Mouse (Mus musculus): ENCODE results near the gene Gpr19. TPM values are rescaled to one million over a fixed set of nuclear protein-coding genes. Genes with fewer than 3 reads are reported as not detected.

The Gpr19 gene
- polyA plus RNA-seq, 1 experiment from 2014 or later: 13.6 TPM

- no peak overlapping the region for H3K4me3 ChIP-seq (ENCODE audit: low read length)
- no peak overlapping the region for H3K27ac ChIP-seq (ENCODE audit: low read length)
- H3K36me3 ChIP-seq (ENCODE audit: insufficient read depth, low read length): no peaks in the 10 kb centered on the region
- H3K9ac ChIP-seq (replicated peaks; ENCODE audit: low read length): no peak overlapping the region
- no peak for ATAC-seq (ENCODE audit: low FRiP score, low TSS enrichment)
- 78% methylated on average over 3 of the region's 3 CpGs for WGBS
- no peaks in the 10 kb centered on the region for H3K9me3 ChIP-seq (ENCODE audit: low read length)
- peaks cover 25% of the 10 kb centered on the region for H3K4me1 ChIP-seq (ENCODE audit: insufficient read depth, low read length)
- H3K27me3 ChIP-seq (ENCODE audit: insufficient read depth, low read length): no peaks in the 10 kb centered on the region
- no peak overlapping the region for H3K4me2 ChIP-seq (replicated peaks; ENCODE audit: low read depth, low read length)
These were observed 25.9 kb upstream of the Gpr19 start for GRCm38 (mm10) chr6:134924262-134924661.

DNA sequence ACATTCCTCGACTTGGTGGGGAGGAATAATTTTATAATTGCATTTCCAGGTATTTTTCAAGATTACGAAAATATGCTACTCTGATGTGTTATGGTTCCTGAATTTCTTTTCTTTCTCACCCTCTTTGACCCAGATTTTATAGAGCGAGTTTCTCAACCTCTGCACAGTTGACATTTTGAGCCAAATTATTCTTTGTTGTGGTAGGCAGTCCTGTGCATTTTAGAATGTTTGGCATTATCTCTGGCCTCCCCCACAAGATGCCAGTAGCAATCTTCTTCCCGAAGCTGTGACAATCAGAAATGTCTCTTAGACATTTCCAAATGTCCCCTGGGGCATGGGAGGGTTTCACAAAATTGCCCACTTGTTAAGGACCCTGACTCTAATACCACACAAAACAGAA lies 25.3 kb upstream of the Gpr19 start:
- Histone ChIP-seq H3K27me3 (ENCODE audit: insufficient read depth, low read length) (no peaks in the 10 kb centered on the region), H3K4me1 (ENCODE audit: insufficient read depth, low read length) (peaks cover 28% of the 10 kb centered on the region), H3K36me3 (ENCODE audit: insufficient read depth, low read length) (no peaks in the 10 kb centered on the region), H3K4me3 (ENCODE audit: low read length) (no peak overlapping the region), H3K9me3 (ENCODE audit: low read length) (no peaks in the 10 kb centered on the region), H3K27ac (ENCODE audit: low read length) (no peak overlapping the region), H3K9ac (replicated peaks; ENCODE audit: low read length) (no peak overlapping the region), H3K4me2 (replicated peaks; ENCODE audit: low read depth, low read length) (0 out of 2 replicates have a peak overlapping the region, but pooled peaks have one; percentile 5)
- no peak for ATAC-seq (ENCODE audit: low FRiP score, low TSS enrichment)
- 84% methylated on average over 4 of the region's 4 CpGs for WGBS

- Histone ChIP-seq H3K27me3 (ENCODE audit: insufficient read depth, low read length) (no peaks in the 10 kb centered on the region), H3K9ac (replicated peaks; ENCODE audit: low read length) (peak overlapping the region; percentile 27; the same call in 1 of the 2 replicates), H3K9me3 (ENCODE audit: low read length) (no peaks in the 10 kb centered on the region), H3K4me3 (ENCODE audit: low read length) (peak overlapping the region; percentile 97), H3K27ac (ENCODE audit: low read length) (no peak overlapping the region), H3K4me1 (ENCODE audit: insufficient read depth, low read length) (peaks cover 29% of the 10 kb centered on the region), H3K4me2 (replicated peaks; ENCODE audit: low read depth, low read length) (peak overlapping the region; percentile 97), H3K36me3 (ENCODE audit: insufficient read depth, low read length) (no peaks in the 10 kb centered on the region)
- ATAC-seq (ENCODE audit: low FRiP score, low TSS enrichment): no peak
- 57% methylated on average over 9 of the region's 9 CpGs for WGBS
These were observed 24.3 kb upstream of the Gpr19 start for GRCm38 (mm10) chr6:134922511-134923195.

GRCm38 (mm10) chr6:134921695-134922510 lies 23.5 kb upstream of the Gpr19 start:
- peak overlapping the region; percentile 98 for H3K9ac ChIP-seq (replicated peaks; ENCODE audit: low read length)
- no peaks in the 10 kb centered on the region for H3K36me3 ChIP-seq (ENCODE audit: insufficient read depth, low read length)
- peak overlapping the region; percentile 97 for H3K4me2 ChIP-seq (replicated peaks; ENCODE audit: low read depth, low read length)
- 8% methylated on average over 20 of the region's 20 CpGs for WGBS
- peaks cover 31% of the 10 kb centered on the region for H3K4me1 ChIP-seq (ENCODE audit: insufficient read depth, low read length)
- H3K9me3 ChIP-seq (ENCODE audit: low read length): no peaks in the 10 kb centered on the region
- peak overlapping the region; percentile 97 for H3K4me3 ChIP-seq (ENCODE audit: low read length)
- H3K27me3 ChIP-seq (ENCODE audit: insufficient read depth, low read length): no peaks in the 10 kb centered on the region
- no peak overlapping the region for H3K27ac ChIP-seq (ENCODE audit: low read length)
- no peak for ATAC-seq (ENCODE audit: low FRiP score, low TSS enrichment)

DNA sequence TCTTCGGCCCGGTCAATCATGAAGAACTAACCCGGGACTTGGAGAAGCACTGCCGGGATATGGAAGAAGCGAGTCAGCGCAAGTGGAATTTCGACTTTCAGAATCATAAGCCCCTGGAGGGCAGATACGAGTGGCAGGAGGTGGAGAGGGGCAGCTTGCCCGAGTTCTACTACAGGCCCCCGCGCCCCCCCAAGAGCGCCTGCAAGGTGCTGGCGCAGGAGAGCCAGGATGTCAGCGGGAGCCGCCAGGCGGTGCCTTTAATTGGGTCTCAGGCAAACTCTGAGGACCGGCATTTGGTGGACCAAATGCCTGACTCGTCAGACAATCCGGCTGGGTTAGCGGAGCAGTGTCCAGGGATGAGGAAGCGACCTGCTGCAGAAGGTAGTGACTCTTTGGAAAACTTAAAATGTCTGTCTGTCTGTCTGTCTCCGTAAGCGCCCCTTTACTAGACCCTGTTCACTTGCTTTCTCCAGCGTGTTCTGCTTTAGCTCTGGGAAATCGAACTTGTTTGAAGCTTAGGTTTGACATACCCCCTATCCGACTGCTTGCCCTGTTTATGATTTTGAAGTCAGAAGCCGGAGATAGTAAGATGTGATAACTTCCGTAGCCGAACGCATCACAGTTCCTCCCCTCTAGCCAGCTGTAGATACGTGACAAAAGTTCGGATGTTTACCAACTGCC lies 22.8 kb upstream of the Gpr19 start:
- ATAC-seq (ENCODE audit: low FRiP score, low TSS enrichment): no peak
- peak overlapping the region; percentile 98 for H3K27ac ChIP-seq (ENCODE audit: low read length)
- H3K9ac ChIP-seq (replicated peaks; ENCODE audit: low read length): peak overlapping the region; percentile 98
- WGBS: 0% methylated on average over 31 of the region's 32 CpGs
- H3K4me1 ChIP-seq (ENCODE audit: insufficient read depth, low read length): peaks cover 31% of the 10 kb centered on the region
- H3K36me3 ChIP-seq (ENCODE audit: insufficient read depth, low read length): no peaks in the 10 kb centered on the region
- H3K27me3 ChIP-seq (ENCODE audit: insufficient read depth, low read length): no peaks in the 10 kb centered on the region
- peak overlapping the region; percentile 97 for H3K4me2 ChIP-seq (replicated peaks; ENCODE audit: low read depth, low read length)
- H3K9me3 ChIP-seq (ENCODE audit: low read length): no peaks in the 10 kb centered on the region
- H3K4me3 ChIP-seq (ENCODE audit: low read length): peak overlapping the region; percentile 97

DNA sequence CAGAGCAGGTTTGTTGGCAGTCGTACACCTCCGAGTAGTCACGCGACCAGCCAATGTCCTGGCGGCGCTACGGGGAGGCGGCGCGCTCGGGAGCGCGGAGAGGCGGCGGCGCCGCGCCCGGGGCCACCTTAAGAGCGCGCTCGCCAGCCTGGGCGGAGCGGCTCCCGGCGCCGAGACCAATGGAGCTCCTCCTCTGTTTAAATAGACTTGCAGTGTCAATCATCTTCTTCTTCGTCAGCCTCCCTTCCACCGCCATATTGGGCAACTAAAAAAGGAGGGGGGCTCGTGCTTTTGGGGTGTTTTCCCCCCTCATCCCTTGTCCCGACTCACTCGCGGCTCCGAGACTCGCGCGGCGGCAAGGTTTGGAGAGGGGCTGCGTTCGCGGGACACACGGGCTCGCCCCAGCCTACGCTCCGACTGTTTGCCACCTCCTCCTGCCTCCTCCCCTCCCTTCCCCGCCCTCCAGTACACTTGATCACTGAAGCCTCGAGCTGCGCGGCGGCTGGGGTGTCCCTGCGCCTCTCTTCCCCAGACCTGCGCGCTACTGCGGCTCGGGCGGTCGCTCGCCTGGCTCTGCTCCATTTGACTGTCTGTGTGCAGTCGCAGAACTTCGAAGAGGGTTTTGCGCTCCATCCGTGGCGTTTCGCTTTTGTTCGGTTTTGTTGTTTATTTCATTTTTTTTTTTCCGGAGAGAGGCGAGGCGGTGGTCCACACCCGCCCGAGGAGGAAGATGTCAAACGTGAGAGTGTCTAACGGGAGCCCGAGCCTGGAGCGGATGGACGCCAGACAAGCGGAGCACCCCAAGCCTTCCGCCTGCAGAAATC lies 22.0 kb upstream of the Gpr19 start, which contains the start of gene Cdkn1b:
Cdkn1b (plus strand) TSS at position 212 of the 824 bp plus-strand sequence.
- H3K4me1 ChIP-seq (ENCODE audit: insufficient read depth, low read length): peaks cover 31% of the 10 kb centered on the region

DNA sequence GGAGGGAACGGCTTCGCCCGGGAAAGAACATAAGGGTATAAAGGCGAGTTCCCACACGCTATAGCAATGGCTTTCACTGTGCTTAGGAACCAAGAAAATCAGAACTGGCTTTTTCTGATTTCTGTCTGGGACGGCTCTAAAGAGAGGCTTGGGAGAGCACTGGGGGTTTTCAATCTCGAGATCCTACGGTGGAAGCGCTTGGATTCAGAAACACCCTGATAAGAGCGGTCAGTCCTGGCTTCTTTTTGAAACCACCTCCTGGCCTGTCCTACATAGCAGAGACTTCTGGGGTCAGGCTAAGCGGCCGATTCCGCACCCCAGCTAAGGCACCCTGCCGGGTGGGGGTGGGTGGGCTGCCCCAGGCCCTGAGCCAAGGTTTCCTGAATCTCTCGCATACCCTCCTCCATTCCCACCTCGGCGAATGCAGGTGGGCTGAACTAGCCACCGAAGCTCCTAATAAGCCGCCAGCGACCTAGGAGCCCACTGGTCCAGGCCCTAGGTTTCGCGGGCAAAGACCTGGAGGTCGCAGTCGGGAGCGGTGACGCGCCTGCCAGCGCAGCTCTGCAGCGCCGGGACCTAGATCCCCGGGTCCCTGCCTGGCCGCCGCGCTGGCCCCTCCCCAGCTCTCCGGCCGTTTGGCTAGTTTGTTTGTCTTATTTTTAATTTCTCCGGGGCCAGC lies 21.3 kb upstream of the Gpr19 start:
- no peaks in the 10 kb centered on the region for H3K27me3 ChIP-seq (ENCODE audit: insufficient read depth, low read length)
- peaks cover 31% of the 10 kb centered on the region for H3K4me1 ChIP-seq (ENCODE audit: insufficient read depth, low read length)
- peak overlapping the region; percentile 98 for H3K9ac ChIP-seq (replicated peaks; ENCODE audit: low read length)
- 5% methylated on average over 37 of the region's 37 CpGs for WGBS
- no peaks in the 10 kb centered on the region for H3K9me3 ChIP-seq (ENCODE audit: low read length)
- H3K27ac ChIP-seq (ENCODE audit: low read length): peak overlapping the region; percentile 98
- no peaks in the 10 kb centered on the region for H3K36me3 ChIP-seq (ENCODE audit: insufficient read depth, low read length)
- peak; percentile 20 for ATAC-seq (ENCODE audit: low FRiP score, low TSS enrichment)
- peak overlapping the region; percentile 97 for H3K4me2 ChIP-seq (replicated peaks; ENCODE audit: low read depth, low read length)
- H3K4me3 ChIP-seq (ENCODE audit: low read length): peak overlapping the region; percentile 97

More for the DNA sequence above, 22.0 kb upstream of the Gpr19 start, which contains the start of gene Cdkn1b:
- Histone ChIP-seq H3K9ac (replicated peaks; ENCODE audit: low read length) (peak within 1 kb of the TSS; percentile 98), H3K27me3 (ENCODE audit: insufficient read depth, low read length) (no peaks in the 10 kb centered on the region), H3K4me3 (ENCODE audit: low read length) (peak within 1 kb of the TSS; percentile 97), H3K27ac (ENCODE audit: low read length) (peak within 1 kb of the TSS; percentile 98), H3K4me2 (replicated peaks; ENCODE audit: low read depth, low read length) (peak within 1 kb of the TSS; percentile 97), H3K9me3 (ENCODE audit: low read length) (no peaks in the 10 kb centered on the region), H3K36me3 (ENCODE audit: insufficient read depth, low read length) (no peaks in the 10 kb centered on the region)
- peak; percentile 95 for ATAC-seq (ENCODE audit: low FRiP score, low TSS enrichment)
- under 1% methylated on average over 77 of the region's 77 CpGs for WGBS

DNA sequence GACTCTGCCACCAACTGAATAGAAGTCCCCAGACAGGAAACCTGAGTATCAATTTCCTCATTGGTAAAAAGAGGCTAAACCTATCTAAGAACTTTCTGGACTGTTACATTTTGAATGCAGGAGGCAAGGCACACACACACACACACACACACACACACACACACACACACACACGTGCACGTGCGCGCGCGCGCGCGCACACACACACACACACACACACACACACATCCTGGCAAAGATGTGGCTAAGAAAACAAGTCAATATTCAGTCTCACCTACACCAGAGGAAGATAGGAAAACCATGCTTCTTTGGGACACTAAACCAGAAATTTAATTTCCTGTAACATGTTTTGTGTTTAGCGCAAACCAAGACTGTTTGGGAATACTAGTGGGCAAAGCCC lies 20.4 kb upstream of the Gpr19 start:
- Histone ChIP-seq H3K9me3 (ENCODE audit: low read length) (no peaks in the 10 kb centered on the region), H3K9ac (replicated peaks; ENCODE audit: low read length) (peak overlapping the region; percentile 98; the same call in 1 of the 2 replicates), H3K4me2 (replicated peaks; ENCODE audit: low read depth, low read length) (no peak overlapping the region), H3K36me3 (ENCODE audit: insufficient read depth, low read length) (no peaks in the 10 kb centered on the region), H3K4me3 (ENCODE audit: low read length) (no peak overlapping the region), H3K27ac (ENCODE audit: low read length) (no peak overlapping the region), H3K27me3 (ENCODE audit: insufficient read depth, low read length) (no peaks in the 10 kb centered on the region), H3K4me1 (ENCODE audit: insufficient read depth, low read length) (peaks cover 26% of the 10 kb centered on the region)
- no peak for ATAC-seq (ENCODE audit: low FRiP score, low TSS enrichment)
- 92% methylated on average over 10 of the region's 10 CpGs for WGBS
